Comparison of ENCODE assay signal across 9 mouse cellular contexts in the genomic region with DNA sequence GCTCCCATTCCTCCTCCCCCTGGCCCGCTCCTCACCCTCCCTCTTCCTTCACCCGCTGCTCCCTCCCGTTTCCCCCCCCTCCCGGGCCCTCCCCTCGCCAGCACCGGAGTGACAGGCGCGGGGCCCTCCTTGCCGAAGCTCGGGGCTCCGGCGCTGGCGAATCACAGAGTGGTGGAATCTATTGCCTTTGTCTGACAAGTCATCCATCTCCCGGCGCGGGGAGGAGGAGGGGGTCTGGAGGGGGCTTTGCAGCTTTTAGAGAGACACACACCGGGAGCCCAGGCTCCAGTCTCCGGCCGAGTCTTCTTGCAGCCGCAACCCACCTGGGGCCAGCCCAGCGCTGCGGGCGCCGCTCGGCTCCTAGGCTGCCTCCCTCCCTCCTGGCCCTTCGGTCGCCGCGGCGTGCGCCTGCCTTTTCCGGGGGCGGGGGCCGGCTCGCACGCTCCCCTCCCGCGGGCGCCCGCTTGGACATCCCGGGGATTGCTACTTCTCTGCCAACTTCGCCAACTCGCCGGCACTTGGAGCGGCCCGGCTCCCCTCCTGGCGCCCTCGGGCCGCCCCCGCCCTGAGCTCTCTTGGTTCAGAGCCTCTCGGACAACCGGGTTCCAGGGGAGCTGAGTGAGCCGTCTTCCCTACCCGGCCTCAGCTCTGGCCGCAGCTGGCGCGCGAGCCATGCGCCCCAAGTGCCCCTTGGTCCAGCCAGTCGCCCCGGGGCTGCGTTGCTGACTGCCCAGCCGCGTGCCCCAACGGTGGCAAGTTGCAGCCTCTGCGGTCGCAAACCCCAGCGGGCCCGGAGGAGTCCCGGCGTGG. TPM values are rescaled to one million over a fixed set of nuclear protein-coding genes. Genes with fewer than 3 reads are reported as not detected.
A peak's percentile ranks its signal among the peaks of the same experiment; 100 is the strongest.
DNase-seq lines count a peak whose midpoint lies in the region; ATAC-seq lines count a peak whose summit lies in the region.
"Had no signal": no experiment of that assay in that cellular context is flagged by ENCODE, and none has a peak within 500 bp of the region (broad histone marks: within the 10 kb centered on the region; RNA-seq: fewer than 3 reads in every experiment).

No protein-coding gene starts in this region.

- H3K9ac ChIP-seq in hindbrain, embryonic 16.5 days (ENCODE audit: low read depth, low read length), result peak overlapping the region; percentile 62
- no peak overlapping the region for H3K9ac ChIP-seq in liver, embryonic 15.5 days

- no peaks in the 10 kb centered on the region for H3K9me3 ChIP-seq in hindbrain, embryonic 16.5 days (ENCODE audit: control insufficient read depth, low read length)
- no peaks in the 10 kb centered on the region for H3K9me3 ChIP-seq in liver, embryonic 15.5 days (replicated peaks)

- no peaks in the 10 kb centered on the region for H3K36me3 ChIP-seq in hindbrain, embryonic 16.5 days (ENCODE audit: control insufficient read depth, insufficient read depth, low read length)
- no peaks in the 10 kb centered on the region for H3K36me3 ChIP-seq in liver, embryonic 15.5 days (replicated peaks)

- H3K27ac ChIP-seq in hindbrain, embryonic 16.5 days (ENCODE audit: low read depth, low read length), result peak overlapping the region; percentile 81
- no peak overlapping the region for H3K27ac ChIP-seq in liver, embryonic 15.5 days (replicated peaks)

- peaks cover 41% of the 10 kb centered on the region for H3K27me3 ChIP-seq in hindbrain, embryonic 16.5 days (replicated peaks; ENCODE audit: control insufficient read depth, insufficient read depth, low read length)
- peaks cover 100% of the 10 kb centered on the region for H3K27me3 ChIP-seq in liver, embryonic 15.5 days

- peak; percentile 21 for DNase-seq in adrenal gland, postnatal 14 days
- no peak for DNase-seq in adrenal gland, adult 18-20 months (ENCODE audit: low spot score in 2 of 2)
- peak; percentile 80 for DNase-seq in embryo, embryonic 10 days (ENCODE audit: low spot score)
- DNase-seq in urinary bladder, postnatal 4 days (ENCODE audit: low spot score in 2 of 2), result no peak
- no peak for DNase-seq in spleen, postnatal 4 days (ENCODE audit: low spot score in 2 of 2)
- DNase-seq in spleen, postnatal 36 days (ENCODE audit: low spot score in 2 of 2), result no peak

- ATAC-seq in hindbrain, embryonic 16.5 days, result peak; percentile 87
- ATAC-seq in liver, embryonic 15.5 days (ENCODE audit: insufficient read depth), result no peak

- peaks cover 16% of the 10 kb centered on the region; the same call in 1 of the 2 replicates for H3K4me1 ChIP-seq in hindbrain, embryonic 16.5 days (ENCODE audit: control insufficient read depth, insufficient read depth, low read depth, low read length)
- H3K4me1 ChIP-seq in liver, embryonic 15.5 days (replicated peaks), result peaks cover 11% of the 10 kb centered on the region; the same call in 1 of the 2 replicates

- H3K4me2 ChIP-seq in hindbrain, embryonic 16.5 days (ENCODE audit: low read length), result peak overlapping the region; percentile 62
- peak overlapping the region; percentile 52 for H3K4me2 ChIP-seq in liver, embryonic 15.5 days

- under 1% methylated on average over 54 of the region's 71 CpGs for WGBS in hindbrain, embryonic 16.5 days
- under 1% methylated on average over 70 of the region's 71 CpGs for WGBS in liver, embryonic 15.5 days (ENCODE audit: insufficient replicate concordance)

- H3K4me3 ChIP-seq in hindbrain, embryonic 16.5 days (ENCODE audit: low read length), result peak overlapping the region; percentile 48
- H3K4me3 ChIP-seq in liver, embryonic 15.5 days (replicated peaks), result peak overlapping the region; percentile 32
- H3K4me3 ChIP-seq: erythroblast, embryonic 14.5 days had no signal

RNA-seq across cellular contexts. Expression of a gene that starts 0.8 kb away (rescaled TPM):
- total RNA-seq in adrenal gland, postnatal 14 days (2021), result not detected in 2 replicates
- not detected for total RNA-seq in adrenal gland, adult 18-20 months (2021)
- 11.9 and 12.1 TPM in 2 replicates for polyA plus RNA-seq in hindbrain, embryonic 16.5 days (2015; fragmentation: Nextera tagmentation; extraction: Ambion mirVana)
- not detected in 2 replicates for polyA plus RNA-seq in liver, embryonic 15.5 days (2015; fragmentation: Nextera tagmentation; extraction: Ambion mirVana)
- polyA plus RNA-seq: erythroblast, embryonic 14.5 days had no signal

Comparison
In these comparisons a context has a peak if more than half of its experiments do, and no peak if none do; other contexts are left out.
1. DNase-seq: peak in adrenal gland, postnatal 14 days (single experiment) and embryo, embryonic 10 days (single experiment); none in adrenal gland, adult 18-20 months (0 of 2), urinary bladder, postnatal 4 days (0 of 2), spleen, postnatal 4 days (0 of 2) and spleen, postnatal 36 days (0 of 2).